Mouse (Mus musculus): ENCODE measurements around the gene Flad1. TPM values are rescaled to one million over a fixed set of nuclear protein-coding genes. Genes with fewer than 3 reads are reported as not detected.

Gene Flad1
- polyA plus RNA-seq, 1 experiment from 2014 or later, result 28.5 TPM

DNA sequence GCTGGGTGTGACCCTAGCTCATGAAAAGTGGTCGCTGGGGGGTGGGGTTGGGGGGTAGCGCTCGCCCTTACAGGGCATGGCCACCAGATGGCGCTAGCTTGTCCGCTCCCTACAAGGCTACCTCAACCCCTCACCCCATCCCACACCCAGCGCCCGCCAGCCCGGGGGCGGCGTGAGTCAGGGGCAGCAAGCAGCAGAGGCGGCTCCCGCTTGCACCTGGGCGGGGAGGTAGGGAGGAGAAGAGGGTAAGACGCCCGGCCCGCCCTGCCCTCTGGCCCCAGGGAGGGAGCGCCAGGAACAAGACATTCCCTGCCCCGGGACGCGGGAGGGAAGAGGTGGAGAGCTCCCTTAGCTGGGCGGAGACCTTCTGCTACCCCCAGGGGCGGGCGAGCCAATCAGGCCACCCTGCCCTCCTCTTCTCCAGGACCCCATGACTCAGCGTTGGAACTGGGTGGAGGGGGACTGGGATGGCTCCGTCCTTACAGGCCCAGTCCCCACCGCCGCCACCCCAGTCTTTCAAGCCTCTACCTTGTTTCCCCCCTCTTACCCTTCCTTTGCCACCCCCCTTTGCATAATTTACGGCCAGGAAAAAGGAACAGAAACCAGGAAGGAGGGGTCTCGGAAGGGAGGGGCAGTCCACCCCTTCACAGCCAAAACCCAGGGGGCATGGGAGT is 33.1 kb downstream of the Flad1 start:
- H3K36me3 ChIP-seq (ENCODE audit: control insufficient read depth, insufficient read depth, low read length), result no peaks in the 10 kb centered on the region
- peak overlapping the region; percentile 52 for H3K4me3 ChIP-seq (ENCODE audit: low read depth, low read length)
- DNase-seq (ENCODE audit: low spot score), result peak; percentile 94
- peaks cover 4% of the 10 kb centered on the region for H3K4me1 ChIP-seq (replicated peaks; ENCODE audit: control insufficient read depth, insufficient read depth, low read length)
- peak overlapping the region; percentile 73 for H3K9ac ChIP-seq (ENCODE audit: low read length)
- no peaks in the 10 kb centered on the region for H3K9me3 ChIP-seq (ENCODE audit: control insufficient read depth, low read length)
- H3K27me3 ChIP-seq (ENCODE audit: control insufficient read depth, insufficient read depth, low read length), result no peaks in the 10 kb centered on the region
- H3K27ac ChIP-seq (ENCODE audit: low read depth, low read length), result no peak overlapping the region
- H3K4me2 ChIP-seq (ENCODE audit: low read depth, low read length, severe bottlenecking), result peak overlapping the region; percentile 86
- peak; percentile 89 for ATAC-seq (replicated peaks; ENCODE audit: low FRiP score)
- WGBS, result under 1% methylated on average over 26 of the region's 29 CpGs

DNA sequence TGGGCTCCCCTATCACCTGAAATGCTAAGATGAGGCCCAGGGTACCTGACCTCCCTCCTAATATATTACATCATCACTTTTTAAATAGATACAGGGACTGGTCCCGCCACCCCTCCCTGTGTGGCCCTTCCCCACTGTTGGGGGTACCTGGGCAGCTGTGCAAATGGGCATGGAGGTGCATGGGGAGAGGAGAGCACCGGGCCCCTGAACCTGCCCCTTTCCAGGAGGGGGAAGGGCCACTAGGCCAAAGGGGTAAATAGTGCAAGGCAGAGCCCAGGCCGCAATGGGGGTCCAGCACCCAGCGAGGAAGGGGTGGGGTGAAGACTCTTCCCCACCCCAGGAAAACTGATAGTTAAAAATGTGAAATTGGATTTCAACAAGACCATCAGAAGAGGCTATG is 33.8 kb downstream of the Flad1 start:
- H3K9ac ChIP-seq (ENCODE audit: low read length), result no peak overlapping the region; the same call in 1 of the 2 replicates
- H3K4me3 ChIP-seq (ENCODE audit: low read depth, low read length), result peak overlapping the region; percentile 52; the same call in 1 of the 2 replicates
- no peaks in the 10 kb centered on the region for H3K36me3 ChIP-seq (ENCODE audit: control insufficient read depth, insufficient read depth, low read length)
- H3K27me3 ChIP-seq (ENCODE audit: control insufficient read depth, insufficient read depth, low read length), result no peaks in the 10 kb centered on the region
- no peak overlapping the region for H3K27ac ChIP-seq (ENCODE audit: low read depth, low read length)
- ATAC-seq (replicated peaks; ENCODE audit: low FRiP score) (peak; percentile 40; the same call in 1 of the 2 replicates), DNase-seq (ENCODE audit: low spot score) (no peak)
- 66% methylated on average over 4 of the region's 4 CpGs for WGBS
- no peak overlapping the region; the same call in 1 of the 2 replicates for H3K4me2 ChIP-seq (ENCODE audit: low read depth, low read length, severe bottlenecking)
- H3K9me3 ChIP-seq (ENCODE audit: control insufficient read depth, low read length), result no peaks in the 10 kb centered on the region
- peaks cover 4% of the 10 kb centered on the region for H3K4me1 ChIP-seq (replicated peaks; ENCODE audit: control insufficient read depth, insufficient read depth, low read length)

DNA sequence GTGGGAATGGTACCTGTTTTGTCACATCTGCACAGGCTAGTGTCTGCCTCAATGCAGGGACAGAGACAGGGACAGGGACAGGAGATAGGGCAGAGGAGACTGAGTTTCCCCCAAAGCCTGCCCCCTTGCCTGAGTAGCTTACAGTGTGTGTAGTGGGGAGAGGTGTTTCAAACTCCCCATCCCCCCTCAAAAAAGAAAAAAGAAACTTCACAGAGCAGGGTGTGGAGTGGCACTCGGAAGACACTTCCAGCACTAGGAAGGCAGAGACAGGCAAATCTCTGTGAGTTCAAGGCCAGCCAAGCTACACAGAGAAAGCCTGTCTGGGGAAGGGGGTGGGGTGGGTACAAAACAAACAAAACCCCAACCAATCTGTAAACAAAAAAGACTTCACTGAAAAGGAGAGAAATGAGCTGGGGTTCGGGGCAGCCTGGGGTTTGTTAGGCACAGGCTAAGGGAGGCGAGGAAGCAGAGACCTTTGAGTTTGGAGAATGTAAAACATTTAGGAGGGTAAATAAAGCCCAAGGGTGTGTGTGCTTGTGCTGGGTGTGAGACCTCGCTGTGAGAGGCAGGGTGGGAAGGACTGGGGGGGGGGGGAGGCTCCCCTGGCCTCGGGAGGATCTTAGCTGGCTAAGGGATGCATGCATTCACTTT is 38.0 kb downstream of the Flad1 start:
- Histone ChIP-seq H3K36me3 (ENCODE audit: control insufficient read depth, insufficient read depth, low read length) (no peaks in the 10 kb centered on the region), H3K27me3 (ENCODE audit: control insufficient read depth, insufficient read depth, low read length) (no peaks in the 10 kb centered on the region)
- 48% methylated on average over 5 of the region's 5 CpGs for WGBS

DNA sequence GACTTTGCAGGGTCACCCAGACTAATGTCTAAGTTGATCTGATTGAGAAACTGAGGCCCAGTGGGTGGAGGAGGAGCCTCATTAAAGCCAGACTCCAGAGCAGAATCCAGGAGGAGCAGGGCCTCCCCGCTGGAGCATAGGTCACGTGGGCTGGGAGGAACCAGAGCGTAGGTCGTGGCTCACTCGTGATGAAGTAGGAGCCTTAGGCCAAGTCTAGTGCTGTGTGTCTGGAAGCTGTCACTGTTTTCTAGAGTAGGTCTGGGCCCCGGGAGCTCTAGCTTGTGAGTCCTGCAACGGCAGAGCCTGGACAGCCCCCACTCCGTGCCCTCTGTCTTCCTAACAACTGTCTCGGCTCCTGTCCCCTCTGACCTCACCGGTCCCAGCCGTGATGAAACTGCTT is 44.3 kb downstream of the Flad1 start:
- Histone ChIP-seq H3K36me3 (ENCODE audit: control insufficient read depth, insufficient read depth, low read length) (no peaks in the 10 kb centered on the region), H3K27me3 (ENCODE audit: control insufficient read depth, insufficient read depth, low read length) (no peaks in the 10 kb centered on the region), H3K27ac (ENCODE audit: low read depth, low read length) (no peak overlapping the region), H3K4me2 (ENCODE audit: low read depth, low read length, severe bottlenecking) (no peak overlapping the region), H3K9me3 (ENCODE audit: control insufficient read depth, low read length) (no peaks in the 10 kb centered on the region), H3K4me1 (replicated peaks; ENCODE audit: control insufficient read depth, insufficient read depth, low read length) (no peaks in the 10 kb centered on the region), H3K4me3 (ENCODE audit: low read depth, low read length) (no peak overlapping the region), H3K9ac (ENCODE audit: low read length) (no peak overlapping the region)
- WGBS, result 73% methylated on average over 11 of the region's 11 CpGs
- no peak for ATAC-seq (replicated peaks; ENCODE audit: low FRiP score)
- no peak for DNase-seq (ENCODE audit: low spot score)

More for the DNA sequence above, 38.0 kb downstream of the Flad1 start:
- Histone ChIP-seq H3K4me1 (replicated peaks; ENCODE audit: control insufficient read depth, insufficient read depth, low read length) (peaks cover 2% of the 10 kb centered on the region), H3K9me3 (ENCODE audit: control insufficient read depth, low read length) (no peaks in the 10 kb centered on the region), H3K4me3 (ENCODE audit: low read depth, low read length) (no peak overlapping the region), H3K27ac (ENCODE audit: low read depth, low read length) (no peak overlapping the region), H3K4me2 (ENCODE audit: low read depth, low read length, severe bottlenecking) (no peak overlapping the region), H3K9ac (ENCODE audit: low read length) (no peak overlapping the region)
- ATAC-seq (replicated peaks; ENCODE audit: low FRiP score), result no peak
- DNase-seq (ENCODE audit: low spot score), result no peak

DNA sequence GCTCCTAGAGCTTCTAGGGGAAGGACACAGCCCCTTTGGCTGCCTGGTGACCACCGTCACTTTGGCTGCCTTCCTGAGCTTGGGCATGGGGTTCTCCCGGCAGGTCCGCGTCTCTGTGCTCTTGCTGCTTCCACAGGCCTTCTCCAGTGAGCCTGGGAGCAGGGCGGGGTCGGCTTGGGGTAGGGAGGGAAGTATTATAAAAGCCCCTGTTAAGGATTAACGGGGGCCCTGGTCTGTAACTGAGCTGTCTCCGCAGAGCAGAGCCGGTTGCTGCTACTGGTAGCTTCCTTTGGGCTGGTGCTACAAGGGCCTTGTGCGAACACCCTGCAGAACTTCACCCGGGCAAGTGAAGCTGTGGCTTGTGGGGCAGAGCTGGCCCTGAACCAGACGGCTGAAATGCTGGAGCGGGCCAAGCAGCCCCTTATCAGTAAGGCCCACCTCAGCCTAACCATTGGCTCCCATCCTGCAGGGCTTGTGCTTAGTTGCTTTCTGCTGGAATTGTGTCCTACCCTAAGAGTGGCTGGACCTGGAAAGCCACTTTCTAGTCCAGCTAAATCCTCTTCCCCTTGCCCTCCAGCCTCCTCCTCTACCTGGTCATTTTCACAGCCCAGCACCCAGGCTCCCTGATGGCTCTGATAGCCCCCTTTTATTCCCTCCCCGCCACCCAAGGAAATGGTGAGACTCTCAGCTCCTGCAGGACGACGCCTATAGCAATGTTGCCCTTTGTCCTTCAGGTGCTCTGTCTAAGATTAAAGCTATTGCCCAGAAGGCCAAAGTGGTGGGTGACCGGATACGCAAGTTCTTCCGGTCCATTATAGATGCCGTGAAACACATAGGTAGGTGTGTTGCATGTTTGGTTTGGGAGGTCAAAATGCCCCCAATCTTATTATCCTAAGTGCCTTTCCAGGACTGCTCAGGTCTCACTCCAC is 45.9 kb downstream of the Flad1 start:
- 79% methylated on average over 20 of the region's 20 CpGs for WGBS
- Histone ChIP-seq H3K9ac (ENCODE audit: low read length) (no peak overlapping the region), H3K27me3 (ENCODE audit: control insufficient read depth, insufficient read depth, low read length) (no peaks in the 10 kb centered on the region), H3K36me3 (ENCODE audit: control insufficient read depth, insufficient read depth, low read length) (no peaks in the 10 kb centered on the region), H3K4me1 (replicated peaks; ENCODE audit: control insufficient read depth, insufficient read depth, low read length) (no peaks in the 10 kb centered on the region), H3K27ac (ENCODE audit: low read depth, low read length) (no peak overlapping the region), H3K9me3 (ENCODE audit: control insufficient read depth, low read length) (no peaks in the 10 kb centered on the region), H3K4me3 (ENCODE audit: low read depth, low read length) (no peak overlapping the region), H3K4me2 (ENCODE audit: low read depth, low read length, severe bottlenecking) (no peak overlapping the region)
- ATAC-seq (replicated peaks; ENCODE audit: low FRiP score) (no peak), DNase-seq (ENCODE audit: low spot score) (no peak)

DNA sequence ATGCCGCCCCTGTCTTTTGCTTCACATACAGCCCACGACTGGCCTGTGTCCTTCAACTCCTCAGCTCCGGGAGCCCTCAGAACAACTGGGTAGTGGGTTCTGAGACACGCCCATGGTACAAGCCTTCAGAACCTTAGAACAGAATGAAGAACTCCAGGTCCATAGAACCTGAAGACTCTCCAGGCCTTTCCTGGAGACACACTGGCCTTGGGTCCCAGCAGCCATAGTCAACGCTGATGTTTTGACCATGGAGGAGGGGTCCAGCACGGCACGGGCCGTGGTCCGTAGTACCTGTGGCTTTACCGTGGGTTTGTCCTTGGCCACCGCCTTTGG is 46.6 kb downstream of the Flad1 start, which contains the start of gene Dcst1:
Gene Dcst1, minus strand, starts transcription at position 101 of the 333 bp plus-strand sequence.
- 84% methylated on average over 11 of the region's 11 CpGs for WGBS

DNA sequence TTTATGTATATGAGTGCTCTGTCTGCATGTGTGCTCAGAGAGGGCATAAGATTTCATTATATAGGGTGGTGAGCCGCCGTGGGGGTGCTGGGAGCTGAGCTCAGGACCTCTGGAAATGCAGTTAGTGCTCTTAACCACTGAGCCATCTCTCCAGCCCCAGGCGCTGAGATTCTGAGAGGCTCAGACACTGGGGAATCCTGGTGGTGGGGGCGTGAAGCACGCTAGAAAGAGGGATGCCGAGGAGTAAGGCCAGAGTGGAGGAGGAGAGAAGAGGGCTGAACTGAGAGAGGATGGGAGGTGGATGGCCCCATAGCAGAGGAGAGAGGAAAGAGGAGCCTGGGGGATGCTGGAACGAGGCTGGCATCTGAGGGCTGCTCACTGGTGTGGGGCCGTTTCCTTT is 47.0 kb downstream of the Flad1 start:
- Histone ChIP-seq H3K4me1 (replicated peaks; ENCODE audit: control insufficient read depth, insufficient read depth, low read length) (no peaks in the 10 kb centered on the region), H3K27ac (ENCODE audit: low read depth, low read length) (no peak overlapping the region), H3K9me3 (ENCODE audit: control insufficient read depth, low read length) (no peaks in the 10 kb centered on the region), H3K9ac (ENCODE audit: low read length) (no peak overlapping the region), H3K27me3 (ENCODE audit: control insufficient read depth, insufficient read depth, low read length) (no peaks in the 10 kb centered on the region), H3K4me3 (ENCODE audit: low read depth, low read length) (no peak overlapping the region), H3K4me2 (ENCODE audit: low read depth, low read length, severe bottlenecking) (no peak overlapping the region), H3K36me3 (ENCODE audit: control insufficient read depth, insufficient read depth, low read length) (no peaks in the 10 kb centered on the region)
- no peak for DNase-seq (ENCODE audit: low spot score)
- 56% methylated on average over 8 of the region's 8 CpGs for WGBS
- ATAC-seq (replicated peaks; ENCODE audit: low FRiP score), result no peak

More for the DNA sequence above, 46.6 kb downstream of the Flad1 start, which contains the start of gene Dcst1:
- H3K4me1 ChIP-seq (replicated peaks; ENCODE audit: control insufficient read depth, insufficient read depth, low read length), result no peaks in the 10 kb centered on the region
- H3K4me3 ChIP-seq (ENCODE audit: low read depth, low read length), result no peak within 1 kb of the TSS
- no peak for DNase-seq (ENCODE audit: low spot score)
- H3K4me2 ChIP-seq (ENCODE audit: low read depth, low read length, severe bottlenecking), result no peak within 1 kb of the TSS
- no peaks in the 10 kb centered on the region for H3K9me3 ChIP-seq (ENCODE audit: control insufficient read depth, low read length)
- ATAC-seq (replicated peaks; ENCODE audit: low FRiP score), result no peak
- H3K36me3 ChIP-seq (ENCODE audit: control insufficient read depth, insufficient read depth, low read length), result no peaks in the 10 kb centered on the region
- no peak within 1 kb of the TSS for H3K9ac ChIP-seq (ENCODE audit: low read length)
- H3K27me3 ChIP-seq (ENCODE audit: control insufficient read depth, insufficient read depth, low read length), result no peaks in the 10 kb centered on the region
- H3K27ac ChIP-seq (ENCODE audit: low read depth, low read length), result no peak within 1 kb of the TSS

DNA sequence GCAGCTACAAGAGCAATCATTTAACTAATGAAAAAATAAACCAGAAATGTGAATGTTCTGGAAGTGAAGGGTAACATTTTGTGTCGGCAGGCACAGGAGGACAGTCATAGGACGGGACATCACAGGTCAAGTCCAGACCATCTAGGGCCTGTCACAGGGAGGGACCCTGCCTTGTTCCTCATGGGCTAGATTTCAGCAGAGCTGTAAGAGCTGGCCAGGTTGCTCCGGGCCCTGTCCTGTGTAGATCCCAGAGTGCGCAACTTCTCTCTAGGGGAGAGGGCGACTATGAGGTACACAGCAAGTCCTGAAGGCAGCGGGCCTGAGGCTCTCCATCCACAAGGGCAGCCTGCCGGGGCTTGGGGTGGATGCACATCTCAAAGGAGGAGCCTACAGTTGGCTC is 50.0 kb downstream of the Flad1 start, which contains the start of gene Dcst2:
Gene Dcst2, plus strand, starts transcription at position 301 of the 400 bp plus-strand sequence.
- no peaks in the 10 kb centered on the region for H3K4me1 ChIP-seq (replicated peaks; ENCODE audit: control insufficient read depth, insufficient read depth, low read length)
- H3K9me3 ChIP-seq (ENCODE audit: control insufficient read depth, low read length), result no peaks in the 10 kb centered on the region
- no peak within 1 kb of the TSS for H3K27ac ChIP-seq (ENCODE audit: low read depth, low read length)
- no peaks in the 10 kb centered on the region for H3K27me3 ChIP-seq (ENCODE audit: control insufficient read depth, insufficient read depth, low read length)
- no peak for ATAC-seq (replicated peaks; ENCODE audit: low FRiP score)
- no peak for DNase-seq (ENCODE audit: low spot score)
- 83% methylated on average over 7 of the region's 7 CpGs for WGBS
- no peak within 1 kb of the TSS for H3K4me2 ChIP-seq (ENCODE audit: low read depth, low read length, severe bottlenecking)
- no peak within 1 kb of the TSS for H3K9ac ChIP-seq (ENCODE audit: low read length)
- no peaks in the 10 kb centered on the region for H3K36me3 ChIP-seq (ENCODE audit: control insufficient read depth, insufficient read depth, low read length)
- no peak within 1 kb of the TSS for H3K4me3 ChIP-seq (ENCODE audit: low read depth, low read length)
